Mouse (Mus musculus): ENCODE data around the gene Gm11639. TPM values are rescaled to one million over a fixed set of nuclear protein-coding genes. Genes with fewer than 3 reads are reported as not detected.
"Not testable (repeated sequence)": the region's sequence is repeated elsewhere in the genome, so short reads cannot be mapped to it uniquely, and the experiment has no call there.

The Gm11639 gene
- total RNA-seq, 2 experiments from 2014 or later = 0.46 to 0.48 TPM

DNA sequence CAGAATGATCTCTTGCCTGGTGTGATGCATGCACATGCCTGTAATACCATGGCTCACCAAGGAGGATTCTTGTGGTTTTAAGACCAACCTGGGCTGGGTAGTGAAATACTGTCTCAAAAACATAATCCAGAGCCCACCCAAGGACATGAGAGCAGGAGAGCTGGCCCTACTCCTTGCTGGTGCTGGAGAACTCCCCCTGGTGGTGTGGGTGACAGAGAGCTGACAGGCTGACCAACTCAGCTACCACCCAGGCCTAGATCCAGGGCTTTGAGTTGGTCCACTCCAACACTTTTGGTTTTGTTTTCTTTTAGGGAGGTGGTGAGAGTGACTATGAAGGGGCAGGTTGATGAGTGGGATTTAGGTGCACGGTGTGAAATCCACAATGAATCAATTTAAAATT lies 349.6 kb downstream of the Gm11639 start:
- no peak for DNase-seq (ENCODE audit: low spot score in 2 of 2)

DNA sequence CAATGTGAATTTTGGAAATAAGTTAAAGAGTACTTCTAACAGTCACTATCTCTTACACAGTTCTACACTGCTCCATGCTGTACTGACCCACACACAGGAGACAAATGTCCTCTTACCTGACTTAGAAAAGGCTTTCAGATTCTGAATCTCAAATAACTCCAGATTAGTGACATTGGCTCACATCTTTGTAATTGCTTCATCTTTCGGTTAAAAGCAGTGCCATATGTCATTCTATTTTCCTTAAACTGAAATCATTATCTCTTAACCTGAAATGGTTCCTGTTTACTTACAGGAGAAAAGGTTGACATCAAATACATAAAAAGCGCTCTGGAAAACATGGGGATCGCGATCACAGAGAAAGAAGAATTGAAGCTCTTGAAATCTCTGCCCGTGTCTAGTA lies 377.8 kb downstream of the Gm11639 start, which contains the start of gene Efcab3:
Gene Efcab3, plus strand, starts transcription at position 301 of the 400 bp plus-strand sequence.
- no peak for DNase-seq (ENCODE audit: low spot score in 2 of 2)

DNA sequence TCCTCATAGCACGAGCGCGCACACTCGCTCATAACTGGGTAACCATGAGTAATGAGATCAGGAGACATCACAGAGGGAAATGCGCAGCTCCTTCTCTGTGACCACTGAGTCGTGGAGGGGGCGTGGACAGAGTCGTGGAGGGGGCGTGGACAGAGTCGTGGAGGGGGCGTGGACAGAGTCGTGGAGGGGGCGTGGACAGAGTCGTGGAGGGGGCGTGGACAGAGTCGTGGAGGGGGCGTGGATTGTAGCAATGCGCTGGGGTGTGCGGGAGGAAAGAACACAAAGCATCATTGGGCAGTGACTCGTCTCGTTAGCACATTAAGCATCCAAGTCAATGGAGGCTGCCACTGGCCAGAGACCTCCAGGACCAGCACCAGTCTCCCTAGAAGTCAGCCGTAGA lies 426.9 kb downstream of the Gm11639 start:
- not testable (repeated sequence) for DNase-seq (ENCODE audit: low spot score in 2 of 2)

DNA sequence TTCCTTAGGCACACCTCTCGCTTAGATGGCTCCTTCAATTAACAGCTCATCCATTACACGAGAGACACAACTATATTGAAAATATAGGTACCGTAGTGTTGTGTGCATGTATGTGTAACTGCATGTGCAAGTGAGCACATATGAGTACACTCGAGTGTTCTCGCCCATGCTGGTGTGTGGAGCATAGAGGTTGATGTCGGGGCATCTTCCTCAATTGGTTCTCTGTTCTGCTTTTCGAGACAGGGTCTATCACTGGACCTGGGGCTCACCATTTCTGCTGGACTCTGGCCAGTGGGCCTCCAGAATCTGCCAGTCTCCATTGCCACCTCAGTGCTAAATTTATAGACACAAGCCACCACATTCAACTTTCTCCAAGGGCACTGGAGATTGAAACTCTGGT lies 432.3 kb downstream of the Gm11639 start:
- DNase-seq (ENCODE audit: low spot score in 2 of 2) = no peak

DNA sequence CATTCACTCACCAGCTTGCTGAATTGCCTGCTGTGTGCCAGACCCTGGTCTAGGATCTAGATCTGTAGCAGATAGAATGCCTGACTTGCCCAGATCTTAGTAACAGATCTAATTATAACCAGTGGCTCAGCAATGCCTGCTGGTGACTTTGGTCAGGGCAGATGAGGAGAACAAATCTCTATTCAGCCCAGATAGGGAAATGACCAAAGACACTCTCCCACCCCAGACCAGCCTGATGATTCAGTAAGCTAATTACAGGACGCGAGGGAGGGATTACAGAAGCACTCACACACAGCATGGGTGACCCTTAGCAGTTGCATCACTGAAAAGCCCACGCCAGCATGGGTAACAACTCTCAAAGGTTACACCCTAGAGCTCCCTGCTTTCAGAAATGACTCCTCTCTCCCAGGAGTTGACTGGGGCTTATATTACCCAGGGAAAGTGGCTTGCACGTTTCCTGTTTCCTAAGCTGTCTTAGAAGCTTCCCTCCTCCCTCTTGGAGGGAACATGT lies 435.1 kb downstream of the Gm11639 start:
- no peak for DNase-seq (ENCODE audit: low spot score in 2 of 2)

DNA sequence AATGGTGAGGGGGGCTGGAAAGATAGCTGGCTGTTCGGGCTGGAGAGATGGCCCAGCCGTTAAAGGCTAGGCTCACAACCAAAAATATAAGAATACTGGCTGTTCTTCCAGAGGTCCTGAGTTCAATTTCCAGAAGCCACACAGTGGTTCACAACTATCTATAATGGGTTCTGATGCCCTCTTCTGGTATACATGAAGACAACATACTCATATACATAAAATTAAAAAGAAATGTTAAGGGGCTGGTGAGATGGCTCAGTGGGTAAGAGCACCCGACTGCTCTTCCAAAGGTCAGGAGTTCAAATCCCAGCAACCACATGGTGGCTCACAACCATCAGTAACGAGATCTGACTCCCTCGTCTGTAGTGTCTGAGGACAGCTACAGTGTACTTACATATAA lies 436.3 kb downstream of the Gm11639 start:
- not testable (repeated sequence) for DNase-seq (ENCODE audit: low spot score in 2 of 2)

DNA sequence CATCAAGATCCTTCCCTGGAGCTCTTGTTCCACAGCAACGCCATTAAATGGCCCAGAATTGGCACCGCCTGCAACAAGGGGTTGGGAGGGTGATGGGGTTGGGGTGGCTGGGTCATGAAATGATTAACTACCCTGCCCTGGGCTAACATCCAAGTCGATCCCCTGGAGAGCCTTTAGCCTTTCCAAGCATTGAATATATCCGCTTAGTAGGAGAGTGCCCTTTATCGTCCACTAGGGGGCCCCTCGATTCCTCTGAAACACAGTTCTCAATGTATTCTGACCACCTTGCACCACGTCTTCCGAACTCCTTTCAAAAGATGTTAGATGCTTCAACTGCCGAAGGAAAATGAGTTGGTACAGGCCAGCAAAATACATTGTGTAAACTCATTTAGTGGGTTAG lies 438.5 kb downstream of the Gm11639 start:
- DNase-seq (ENCODE audit: low spot score in 2 of 2) = peak; percentile 9 to 20

DNA sequence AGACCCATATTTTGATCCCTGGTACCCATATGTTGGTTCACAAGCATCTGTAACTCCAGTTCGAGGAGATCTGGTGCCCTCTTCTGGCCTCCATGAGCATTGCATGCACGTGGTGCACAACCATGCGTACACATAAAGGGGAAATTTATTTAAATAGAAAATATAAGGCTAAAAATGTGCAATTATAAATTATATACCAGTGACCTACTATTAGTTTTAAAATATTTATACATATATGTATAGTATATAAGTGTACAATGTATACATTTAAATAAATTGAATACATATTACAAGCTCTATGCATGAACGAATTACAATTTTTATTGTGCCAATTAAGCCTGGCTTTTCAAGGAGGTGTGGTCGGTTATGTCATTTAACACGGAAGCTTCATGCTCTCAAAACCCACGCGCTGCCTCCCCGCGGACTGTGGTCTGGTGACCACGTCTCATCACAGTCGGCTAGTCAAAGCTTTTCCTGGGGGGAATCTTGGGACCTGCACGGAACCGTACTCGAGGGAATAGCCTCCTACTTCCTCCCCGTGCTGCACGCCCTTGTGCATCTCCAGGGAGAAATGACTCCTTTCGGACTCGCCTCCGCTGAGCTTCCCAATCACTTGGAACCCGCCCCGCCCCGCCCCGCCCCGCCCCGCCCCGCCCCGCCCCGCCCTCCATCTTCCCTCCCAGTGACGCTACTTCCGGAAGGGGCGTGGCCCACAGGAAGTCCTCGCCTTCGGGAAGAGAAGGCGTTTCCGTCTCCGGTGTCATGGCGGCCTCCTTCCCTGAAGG lies 440.4 kb downstream of the Gm11639 start, which contains the start of gene Mettl2:
Gene Mettl2, plus strand, starts transcription at position 691 of the 785 bp plus-strand sequence.
- peak; percentile 77 to 85 for DNase-seq (ENCODE audit: low spot score in 2 of 2)

DNA sequence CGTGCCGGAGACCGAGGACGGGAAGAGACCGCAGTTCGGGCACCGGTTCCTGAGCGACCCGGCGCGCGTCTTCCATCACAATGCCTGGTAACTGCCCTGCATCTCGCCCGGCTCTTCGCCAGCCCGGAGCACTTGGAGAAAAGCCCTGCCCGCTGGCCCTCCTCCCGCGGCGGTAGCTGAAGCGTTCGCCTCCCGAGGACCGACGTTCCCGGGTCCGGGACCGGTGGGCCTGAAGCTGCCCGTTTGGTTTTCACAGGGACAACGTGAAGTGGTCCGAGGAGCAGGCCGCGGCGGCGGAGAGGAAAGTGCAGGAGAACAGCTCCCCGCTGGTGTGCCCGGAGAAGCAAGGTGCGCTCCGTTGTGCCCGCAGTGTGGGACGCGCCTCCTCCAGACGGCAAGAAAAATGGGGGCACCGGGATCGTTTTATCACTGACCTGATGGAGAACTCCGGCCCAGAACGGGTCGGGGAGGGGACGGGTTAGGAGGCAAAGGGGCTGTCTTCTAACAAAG lies 441.1 kb downstream of the Gm11639 start:
- DNase-seq (ENCODE audit: low spot score in 2 of 2) = no peak

DNA sequence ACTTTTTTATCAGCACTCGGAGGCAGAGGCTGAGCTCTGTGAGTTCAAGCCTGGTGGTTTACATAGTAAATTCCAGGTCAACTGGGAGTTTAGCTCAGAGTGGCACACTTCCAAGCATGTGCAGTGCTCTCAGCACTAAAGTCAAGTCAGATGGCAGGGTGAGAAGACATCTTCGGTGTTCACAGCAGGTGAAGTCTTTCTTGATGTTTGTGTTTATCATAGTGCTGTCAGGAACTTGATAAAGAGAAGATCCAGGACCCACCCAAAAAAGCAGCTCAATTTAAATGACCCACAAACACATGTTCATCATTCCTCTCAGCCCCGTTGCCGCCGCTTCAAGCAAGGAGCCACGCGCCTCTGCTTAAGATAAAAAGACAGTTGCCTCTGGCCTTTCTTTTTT lies 450.2 kb downstream of the Gm11639 start:
- no peak for DNase-seq (ENCODE audit: low spot score in 2 of 2)

DNA sequence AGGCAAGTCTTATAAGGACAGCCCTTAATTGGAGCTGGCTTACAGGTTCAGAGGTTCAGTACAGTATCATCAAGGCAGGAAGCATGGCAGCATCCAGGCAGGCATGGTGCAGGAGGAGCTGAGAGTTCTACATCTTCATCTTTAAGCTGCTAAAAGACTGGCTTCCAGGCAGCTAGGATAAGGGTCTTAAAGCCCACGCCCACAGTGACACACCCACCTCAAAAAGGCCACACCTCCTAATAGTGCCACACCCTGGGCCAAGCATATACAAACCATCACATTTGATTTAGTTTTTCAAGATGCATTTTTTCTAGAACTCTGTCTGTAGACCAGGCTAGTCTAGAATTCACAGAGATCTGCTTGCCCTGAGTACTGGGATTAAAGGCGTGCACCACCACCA lies 451.7 kb downstream of the Gm11639 start:
- DNase-seq (ENCODE audit: low spot score in 2 of 2) = not testable (repeated sequence)

DNA sequence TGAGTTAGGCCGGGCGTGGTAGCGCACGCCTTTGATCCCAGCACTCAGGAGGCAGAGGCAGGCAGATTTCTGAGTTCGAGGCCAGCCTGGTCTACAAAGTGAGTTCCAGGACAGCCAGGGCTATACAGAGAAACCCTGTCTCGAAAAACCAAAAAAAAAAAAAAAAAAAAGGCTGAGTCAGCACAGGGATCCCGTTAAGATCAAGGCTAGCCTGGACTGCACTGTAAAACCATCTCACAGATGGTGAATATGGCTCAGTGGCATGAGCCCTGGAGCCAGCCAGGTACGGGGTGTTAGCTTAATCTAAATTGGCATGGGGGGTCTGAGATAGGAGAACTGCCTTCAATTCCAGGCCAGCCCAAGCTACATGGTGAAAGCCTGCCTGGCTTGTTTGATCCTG lies 455.0 kb downstream of the Gm11639 start:
- DNase-seq (ENCODE audit: low spot score in 2 of 2) = not testable (repeated sequence)

DNA sequence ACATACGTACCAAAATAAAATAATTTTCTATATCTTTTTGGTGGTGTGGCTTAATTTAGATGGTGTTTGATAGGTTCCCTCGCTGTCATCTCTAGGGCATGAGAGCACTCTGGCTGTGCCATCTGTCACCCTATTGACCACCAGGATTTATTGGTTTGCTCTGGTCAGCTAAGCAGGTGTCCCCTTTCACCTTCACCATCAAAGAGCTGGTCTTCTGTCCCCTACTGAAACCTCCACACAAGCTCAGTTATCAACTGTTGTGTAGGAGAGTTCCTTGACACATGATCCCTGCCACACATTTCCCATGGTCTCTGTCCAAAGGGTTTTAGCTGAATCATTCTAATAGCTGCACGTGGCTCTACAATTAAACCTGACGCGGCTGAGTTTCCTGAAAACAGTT lies 455.6 kb downstream of the Gm11639 start:
- no peak for DNase-seq (ENCODE audit: low spot score in 2 of 2)

DNA sequence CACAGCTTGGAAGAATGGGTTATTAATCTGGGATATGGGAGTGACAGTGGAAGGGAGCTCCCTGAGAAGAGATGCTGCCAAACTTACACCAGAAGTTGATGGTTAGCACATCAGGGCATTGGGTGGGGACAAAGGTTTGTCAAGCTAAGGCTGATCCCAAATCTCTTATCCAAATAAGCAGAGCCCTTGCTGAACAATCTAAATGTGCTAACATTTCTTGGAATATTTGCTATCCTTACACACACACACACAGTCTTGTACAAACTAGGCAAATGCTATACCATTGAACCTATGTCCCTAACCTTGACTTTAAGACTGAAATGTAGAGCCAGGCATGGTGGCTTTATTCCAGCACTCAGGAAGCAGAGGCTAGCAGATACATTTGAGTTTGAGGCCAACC lies 458.1 kb downstream of the Gm11639 start:
- DNase-seq (ENCODE audit: low spot score in 2 of 2) = no peak

DNA sequence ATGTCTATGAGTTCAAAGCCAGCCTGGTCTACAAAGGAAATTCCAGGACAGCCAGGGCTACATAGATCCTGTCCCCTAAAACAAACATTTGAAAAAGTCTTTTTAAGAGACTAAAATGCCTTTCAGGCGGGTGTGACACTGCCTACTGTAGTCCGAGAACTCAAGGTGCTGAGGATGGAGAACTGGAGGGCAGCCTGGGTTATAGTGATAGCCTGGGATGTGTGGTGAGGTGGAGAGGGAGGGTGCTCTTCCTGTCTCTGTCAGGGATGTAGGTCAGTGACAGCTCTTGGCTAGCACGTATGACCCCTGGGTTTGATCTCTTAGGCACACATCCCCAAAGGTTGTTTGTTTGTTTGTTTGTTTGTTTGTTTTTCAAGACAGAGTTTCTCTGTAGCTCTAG lies 458.6 kb downstream of the Gm11639 start:
- DNase-seq (ENCODE audit: low spot score in 2 of 2) = no peak

DNA sequence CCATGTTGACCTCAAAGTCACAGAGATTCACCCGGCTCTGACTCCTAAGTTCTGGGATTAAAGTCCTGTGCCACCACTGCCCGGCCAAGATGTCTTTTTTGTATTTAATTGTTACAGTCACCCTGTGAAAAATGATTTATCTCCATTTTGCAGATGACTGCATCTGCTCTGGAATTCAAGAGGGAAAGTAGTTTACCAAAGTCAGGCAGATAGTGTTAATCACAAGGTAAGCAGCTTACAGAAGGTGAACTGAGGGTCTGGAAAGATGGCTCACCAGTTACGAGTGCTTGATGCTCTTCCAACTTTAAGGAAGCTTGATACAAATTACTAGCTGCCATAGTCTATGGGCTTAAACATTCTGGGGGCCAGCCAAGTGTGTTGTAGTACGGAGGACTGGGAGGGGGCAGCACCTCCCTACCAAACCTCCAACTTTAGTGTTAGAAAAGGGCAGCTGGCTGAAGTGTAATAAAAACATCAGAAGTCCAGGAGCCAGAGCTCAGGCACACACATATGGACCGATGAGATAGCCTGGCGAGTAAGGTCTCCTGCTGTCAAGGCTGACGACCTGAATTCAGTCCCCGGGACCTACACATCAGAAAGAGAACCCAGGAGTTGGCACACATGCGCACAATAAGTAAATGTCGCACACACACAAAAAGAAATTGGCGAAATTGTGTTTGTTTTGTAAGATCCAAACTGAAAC lies 459.2 kb downstream of the Gm11639 start:
- no peak for DNase-seq (ENCODE audit: low spot score in 2 of 2)

DNA sequence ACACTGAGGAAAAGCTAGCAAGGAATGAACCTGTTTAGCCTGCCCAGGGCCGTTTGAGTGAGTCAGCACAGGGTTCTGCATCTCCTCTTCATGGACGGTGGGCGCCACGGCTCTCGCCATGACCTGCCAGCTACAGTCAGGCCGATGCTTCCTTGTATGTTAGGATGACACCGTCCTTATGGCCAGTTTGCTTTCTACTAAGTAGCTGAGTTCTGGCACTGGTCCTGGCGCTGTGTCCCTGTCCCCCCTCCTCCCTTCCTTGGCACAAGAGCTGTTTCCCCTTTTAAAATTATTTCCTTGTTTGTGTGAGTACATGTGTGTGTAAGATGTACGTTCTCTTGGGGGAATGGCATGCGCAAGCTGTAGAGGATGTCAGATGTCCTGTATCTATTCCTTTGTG lies 459.7 kb downstream of the Gm11639 start:
- DNase-seq (ENCODE audit: low spot score in 2 of 2) = no peak

DNA sequence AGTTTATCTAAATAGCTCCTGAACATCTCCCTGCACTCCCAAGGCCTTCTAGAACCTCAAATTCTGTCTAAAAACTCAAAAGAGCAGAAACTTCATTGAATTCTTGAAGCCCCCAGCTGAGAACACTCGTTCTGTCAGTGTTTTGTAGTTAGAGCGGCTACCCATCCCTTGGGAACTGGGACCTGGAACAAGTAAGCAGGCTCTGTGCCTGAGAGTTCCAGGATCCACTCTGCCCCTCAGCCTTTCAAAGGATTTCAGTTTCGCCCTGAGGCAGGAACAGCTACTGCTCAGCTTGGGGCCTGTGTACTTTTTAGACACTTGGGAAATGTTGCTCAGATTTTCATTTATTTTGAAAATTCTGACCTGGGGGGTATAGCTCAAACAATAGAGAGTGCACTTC lies 461.1 kb downstream of the Gm11639 start, which contains the start of gene Gm10842:
Gene Gm10842, plus strand, starts transcription at position 301 of the 400 bp plus-strand sequence.
- DNase-seq (ENCODE audit: low spot score in 2 of 2) = no peak

DNA sequence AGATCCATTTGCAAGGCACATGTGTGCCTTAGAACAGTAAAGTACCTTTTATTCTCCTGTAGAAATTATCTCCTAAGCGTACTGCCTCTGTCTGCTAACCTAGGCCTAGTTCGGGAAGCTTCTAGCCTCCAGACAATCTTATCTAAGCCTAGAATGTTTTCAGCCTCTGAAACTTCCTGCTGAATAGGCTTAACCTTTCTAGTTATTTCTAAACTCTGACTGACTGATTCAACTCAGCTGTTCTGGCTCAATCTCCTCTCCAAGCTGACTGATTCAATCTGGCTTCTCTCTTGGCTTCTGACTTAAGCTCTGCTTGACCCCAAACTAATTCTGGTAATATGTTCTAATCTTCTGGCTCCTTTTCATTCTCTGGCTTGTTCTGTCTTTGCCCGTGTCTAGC lies 463.8 kb downstream of the Gm11639 start:
- no peak for DNase-seq (ENCODE audit: low spot score in 2 of 2)

DNA sequence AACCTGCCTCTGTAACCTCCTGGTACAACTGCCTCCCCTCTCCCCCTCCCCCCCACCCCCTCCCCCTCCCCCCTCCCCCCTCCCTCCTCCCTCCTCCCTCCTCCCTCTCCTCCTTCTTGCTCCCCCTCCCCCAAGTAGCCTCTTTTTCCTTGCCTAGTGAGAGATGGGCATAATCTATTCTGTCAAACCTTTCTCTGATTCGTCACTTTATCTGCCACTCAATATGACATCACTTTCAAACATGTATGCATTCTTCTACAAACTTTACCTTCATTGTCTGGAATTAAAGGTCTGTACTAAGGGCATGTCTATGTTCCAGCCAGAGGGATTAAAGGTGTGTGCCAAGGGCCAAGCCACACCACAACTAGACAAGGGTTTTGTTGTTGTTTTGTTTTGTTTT lies 464.3 kb downstream of the Gm11639 start:
- DNase-seq (ENCODE audit: low spot score in 2 of 2) = no peak

DNA sequence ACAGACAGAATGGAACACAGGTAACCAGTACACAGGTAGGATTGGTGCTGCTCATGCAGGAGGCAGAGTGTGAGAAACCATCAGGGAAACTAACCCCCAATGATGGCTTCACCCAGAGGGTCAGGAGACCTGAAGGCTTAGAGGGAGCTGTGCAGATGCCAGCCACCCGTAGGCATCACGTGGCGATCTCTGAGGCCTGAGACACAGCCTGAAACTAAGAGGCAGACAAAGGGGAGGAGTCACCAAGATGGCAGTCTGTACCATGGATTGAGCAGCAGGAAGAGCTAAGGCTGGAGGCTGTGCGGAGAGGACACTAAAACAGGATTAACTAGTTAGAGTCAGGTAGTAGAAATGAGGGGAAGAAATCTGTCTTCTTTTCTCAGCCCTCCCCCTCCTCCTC lies 465.2 kb downstream of the Gm11639 start:
- DNase-seq (ENCODE audit: low spot score in 2 of 2) = no peak

All from layer of hippocampus, postnatal 14 days (tissue).